Mouse (Mus musculus) embryonic facial prominence, embryonic 10.5 days (tissue): ENCODE data around the gene Hist2h3c1. TPM values are rescaled to one million over a fixed set of nuclear protein-coding genes. Genes with fewer than 3 reads are reported as not detected.
"Not testable (repeated sequence)": the region's sequence is repeated elsewhere in the genome, so short reads cannot be mapped to it uniquely, and the experiment has no call there.

Source experiments
- DNase-seq: peaks from one replicate; pipeline ENCODE4 v3.0.0-alpha.2; 2017; ENCODE audit warnings: low spot score
- H3K27ac ChIP-seq: fragments of 300-500 bp; sonication (generic); replicated peaks from 2 replicates; pipeline ENCODE4 v1.5.1; 2016; ENCODE audit warnings: mild to moderate bottlenecking
- H3K27me3 ChIP-seq: fragments of 300-500 bp; sonication (generic); replicated peaks from 2 replicates; pipeline ENCODE4 v1.6.1; 2016; ENCODE audit warnings: low read depth, mild to moderate bottlenecking; ENCODE audit not compliant: poor library complexity, severe bottlenecking
- H3K36me3 ChIP-seq: fragments of 300-500 bp; sonication (generic); replicated peaks from 2 replicates; pipeline ENCODE4 v1.6.1; 2016; ENCODE audit warnings: mild to moderate bottlenecking, moderate library complexity
- H3K4me1 ChIP-seq: fragments of 300-500 bp; sonication (generic); 2 replicates; pipeline ENCODE4 v1.6.1; 2016
- H3K4me3 ChIP-seq: fragments of 300-500 bp; sonication (generic); 2 replicates; pipeline ENCODE4 v1.5.1; 2016; ENCODE audit warnings: mild to moderate bottlenecking, moderate library complexity
- H3K9me3 ChIP-seq: fragments of 300-500 bp; sonication (generic); 2 replicates; pipeline ENCODE4 v1.6.1; 2016; ENCODE audit warnings: mild to moderate bottlenecking
- WGBS: fragments of 180-500 bp; shearing (Covaris S2); methylation state at CpG from one replicate; pipeline ENCODE4 v1.1.7; 2016; 5-methylcytosine and 5-hydroxymethylcytosine counted together
- microRNA-seq: library from miRNA; unstranded; fragments of <30 nt; microRNA quantifications from one replicate; pipeline ENCODE4, GENCODE M21; 2017
- polyA plus RNA-seq: library from polyadenylated mRNA; unstranded; fragments of >200 nt; fragmentation: Nextera tagmentation; extraction: Ambion mirVana; gene quantifications from 2 replicates; pipeline ENCODE4 v1.2.1, GENCODE M21; 2016

Gene Hist2h3c1
- polyA plus RNA-seq, 1 experiment from 2014 or later = 0.81 TPM

DNA sequence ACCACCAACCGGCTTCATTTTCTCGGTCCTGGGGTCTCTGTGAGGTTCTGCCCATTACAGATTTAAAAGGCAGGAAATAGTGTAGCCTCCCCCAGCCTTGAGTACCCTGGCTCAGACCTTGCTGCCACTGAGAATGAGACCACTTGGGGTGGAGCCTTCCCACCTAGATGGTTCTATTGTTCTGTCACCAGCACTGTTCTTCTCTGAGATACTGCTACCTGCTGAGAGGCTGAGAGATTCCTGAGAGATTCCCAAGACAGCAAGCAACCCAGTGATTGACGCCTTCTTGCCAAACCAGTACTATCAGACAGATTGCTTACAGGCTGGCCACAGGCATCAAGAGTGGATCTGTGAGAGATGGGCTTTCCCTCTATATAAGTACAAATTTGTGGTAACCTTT lies 42.7 kb downstream of the Hist2h3c1 start:
- H3K4me1 ChIP-seq = peaks cover 13% of the 10 kb centered on the region
- H3K9me3 ChIP-seq = no peaks in the 10 kb centered on the region
- WGBS = 74% methylated on average over 3 of the region's 3 CpGs
- DNase-seq = no peak
- H3K27me3 ChIP-seq = peaks cover 19% of the 10 kb centered on the region
- H3K27ac ChIP-seq = no peak overlapping the region
- H3K4me3 ChIP-seq = no peak overlapping the region
- no peaks in the 10 kb centered on the region for H3K36me3 ChIP-seq

DNA sequence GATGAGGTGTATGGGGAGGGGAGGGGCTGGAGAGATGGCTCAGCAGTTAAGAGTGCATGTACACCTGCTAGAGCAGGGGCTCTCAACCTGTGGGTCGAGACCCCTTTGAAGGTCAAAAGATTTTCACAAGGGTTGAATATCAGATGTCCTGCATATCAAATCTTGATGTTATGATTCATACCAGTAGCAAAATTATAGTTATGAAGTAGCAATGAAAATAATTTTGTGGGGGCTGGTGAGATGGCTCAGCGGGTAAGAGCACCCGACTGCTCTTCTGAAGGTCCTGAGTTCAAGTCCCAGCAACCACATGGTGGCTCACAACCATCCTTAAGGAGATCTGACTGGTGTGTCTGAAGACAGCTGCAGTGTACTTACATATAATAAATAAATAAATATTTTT lies 44.2 kb downstream of the Hist2h3c1 start:
- not testable (repeated sequence) for H3K4me1 ChIP-seq, H3K36me3 ChIP-seq, DNase-seq, H3K27ac ChIP-seq, H3K27me3 ChIP-seq, H3K9me3 ChIP-seq, H3K4me3 ChIP-seq
- 90% methylated on average over 3 of the region's 3 CpGs for WGBS

DNA sequence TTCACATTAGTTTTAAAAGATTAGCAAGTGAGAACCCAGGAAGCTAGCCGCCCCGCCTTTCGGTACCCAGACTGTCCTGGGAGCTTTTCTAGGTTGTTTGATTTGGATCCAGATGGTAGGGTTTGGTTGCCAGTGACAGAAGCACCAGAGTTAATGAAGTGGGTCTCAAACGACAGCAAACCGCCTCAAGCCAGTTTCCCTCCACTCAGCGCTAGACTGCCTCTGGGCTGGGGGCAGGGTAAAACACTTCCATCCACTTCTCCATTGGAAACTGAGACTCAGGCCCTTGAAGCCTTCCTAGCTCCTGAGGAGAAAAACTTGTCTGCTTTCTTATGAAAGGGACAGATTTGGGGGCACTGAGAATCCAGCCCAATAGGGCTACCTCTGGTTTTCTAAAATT lies 46.2 kb downstream of the Hist2h3c1 start:
- Histone ChIP-seq H3K9me3 (no peaks in the 10 kb centered on the region), H3K27me3 (no peaks in the 10 kb centered on the region; the same call in 1 of the 2 replicates), H3K4me1 (0 out of 2 replicates have a peak, but pooled peaks cover 6% of the 10 kb centered on the region), H3K27ac (no peak overlapping the region), H3K4me3 (no peak overlapping the region), H3K36me3 (no peaks in the 10 kb centered on the region)
- 50% methylated on average over 6 of the region's 6 CpGs for WGBS
- no peak for DNase-seq

DNA sequence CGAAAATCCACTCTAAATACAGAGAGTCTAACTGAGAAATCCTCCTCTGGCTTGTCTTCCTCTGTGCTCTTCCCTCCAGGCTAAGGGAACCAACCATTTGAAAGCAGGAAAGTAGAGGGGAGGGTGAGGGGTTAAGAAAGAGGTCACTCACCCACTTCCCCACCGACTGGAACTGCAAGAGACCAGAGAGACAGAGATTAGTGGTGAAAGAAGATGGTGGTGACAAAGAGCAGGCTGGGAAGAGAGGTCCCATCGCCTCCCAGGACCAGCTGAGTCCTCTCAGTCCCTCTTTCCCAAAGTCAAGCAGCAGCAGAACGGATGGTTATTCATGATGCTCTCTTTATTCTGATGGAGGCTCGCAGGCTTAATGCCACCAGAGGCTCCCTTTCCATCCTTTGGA lies 46.9 kb downstream of the Hist2h3c1 start:
- no peak overlapping the region for H3K27ac ChIP-seq
- no peaks in the 10 kb centered on the region; the same call in 1 of the 2 replicates for H3K27me3 ChIP-seq
- H3K4me1 ChIP-seq = 0 out of 2 replicates have a peak, but pooled peaks cover 6% of the 10 kb centered on the region
- H3K9me3 ChIP-seq = no peaks in the 10 kb centered on the region
- H3K4me3 ChIP-seq = no peak overlapping the region
- 47% methylated on average over 5 of the region's 5 CpGs for WGBS
- H3K36me3 ChIP-seq = no peaks in the 10 kb centered on the region
- DNase-seq = no peak

DNA sequence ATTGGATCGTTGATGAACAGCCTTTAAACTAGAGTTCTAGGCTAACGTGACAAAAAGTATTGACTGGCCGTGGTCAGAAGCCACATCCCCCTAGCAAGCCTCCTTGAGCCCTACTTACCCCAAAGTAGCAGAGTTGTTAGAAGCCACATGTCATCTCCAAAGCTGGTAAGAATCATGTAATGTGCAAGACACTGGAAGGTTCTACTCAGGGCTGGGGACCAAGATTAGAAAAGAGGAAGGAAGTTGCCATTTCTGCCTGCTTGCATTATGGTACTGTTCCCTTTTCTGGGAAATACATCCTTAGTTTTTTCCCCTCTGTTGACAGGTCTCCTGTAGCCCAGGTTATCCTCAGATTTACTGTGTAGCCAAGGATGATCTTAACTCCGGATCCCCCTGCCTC lies 47.3 kb downstream of the Hist2h3c1 start, which contains the start of gene Fcgr1:
Gene Fcgr1 (minus strand): TSS at position 183 of the 400 bp plus-strand sequence.
- Histone ChIP-seq H3K36me3 (no peaks in the 10 kb centered on the region), H3K27me3 (no peaks in the 10 kb centered on the region; the same call in 1 of the 2 replicates), H3K27ac (no peak within 1 kb of the TSS), H3K9me3 (no peaks in the 10 kb centered on the region), H3K4me1 (0 out of 2 replicates have a peak, but pooled peaks cover 6% of the 10 kb centered on the region), H3K4me3 (no peak within 1 kb of the TSS)
- DNase-seq = no peak
- 83% methylated on average over 4 of the region's 4 CpGs for WGBS

Small RNA genes within 50 kb of the gene (microRNA-seq; reads per million reads assigned to microRNA genes)
- 1.2 reads per million for gene Gm44492
- not detected for gene Gm47311
- gene Gm47313 = not detected

Other genes with a start within 250 kb of the Hist2h3c1 start
- gene Vps45, start 188.2 kb upstream of the Hist2h3c1 start, polyA plus RNA-seq = 22.4 and 26.5 TPM in 2 replicates
- gene Otud7b, start 142.2 kb upstream of the Hist2h3c1 start, polyA plus RNA-seq = 20.8 and 21.7 TPM in 2 replicates
- gene Mtmr11, start 84.7 kb upstream of the Hist2h3c1 start, polyA plus RNA-seq = 8.0 and 12.5 TPM in 2 replicates
- gene Sf3b4, start 74.4 kb upstream of the Hist2h3c1 start, polyA plus RNA-seq = 299 and 302 TPM in 2 replicates
- 3.0 and 3.9 TPM in 2 replicates for gene Sv2a, start 65.5 kb upstream of the Hist2h3c1 start, polyA plus RNA-seq
- 76.4 and 80.4 TPM in 2 replicates for gene Bola1, start 27.0 kb upstream of the Hist2h3c1 start, polyA plus RNA-seq
- gene Hist2h2ab, start 26.8 kb upstream of the Hist2h3c1 start, polyA plus RNA-seq = 0.92 and 1.4 TPM in 2 replicates
- 11.7 and 12.5 TPM in 2 replicates for gene Hist2h2ac, start 25.8 kb upstream of the Hist2h3c1 start, polyA plus RNA-seq
- gene Hist2h2be, start 25.6 kb upstream of the Hist2h3c1 start, polyA plus RNA-seq = 6.4 and 7.8 TPM in 2 replicates
- 4.9 and 6.6 TPM in 2 replicates for gene Hist2h3c2, start 7.6 kb upstream of the Hist2h3c1 start, polyA plus RNA-seq
- gene Hist2h2aa2, start 6.4 kb upstream of the Hist2h3c1 start, polyA plus RNA-seq = 26.6 and 32.1 TPM in 2 replicates
- gene Hist2h2aa1, start 1.2 kb upstream of the Hist2h3c1 start, polyA plus RNA-seq = 4.8 and 8.6 TPM in 2 replicates
- gene Hist2h4, start 16.6 kb downstream of the Hist2h3c1 start, polyA plus RNA-seq = 12.8 TPM in 2 replicates
- 44.4 and 48.2 TPM in 2 replicates for gene Hist2h3b, start 22.0 kb downstream of the Hist2h3c1 start, polyA plus RNA-seq
- gene Hist2h2bb, start 23.1 kb downstream of the Hist2h3c1 start, polyA plus RNA-seq = 5.8 and 11.3 TPM in 2 replicates
- 1.0 and 1.3 TPM in 2 replicates for gene Fcgr1, start 47.3 kb downstream of the Hist2h3c1 start, polyA plus RNA-seq
- gene BC107364, start 205.6 kb downstream of the Hist2h3c1 start, polyA plus RNA-seq = not detected in 2 replicates